Mouse (Mus musculus): Measurements from ENCODE around the gene Cyyr1. TPM values are rescaled to one million over a fixed set of nuclear protein-coding genes. Genes with fewer than 3 reads are reported as not detected.
"Not testable (repeated sequence)": the region's sequence is repeated elsewhere in the genome, so short reads cannot be mapped to it uniquely, and the experiment has no call there.

Cyyr1 gene
- polyA plus RNA-seq (2016; fragmentation: Nextera tagmentation; extraction: Ambion mirVana), result 4.1 TPM in 2 replicates

DNA sequence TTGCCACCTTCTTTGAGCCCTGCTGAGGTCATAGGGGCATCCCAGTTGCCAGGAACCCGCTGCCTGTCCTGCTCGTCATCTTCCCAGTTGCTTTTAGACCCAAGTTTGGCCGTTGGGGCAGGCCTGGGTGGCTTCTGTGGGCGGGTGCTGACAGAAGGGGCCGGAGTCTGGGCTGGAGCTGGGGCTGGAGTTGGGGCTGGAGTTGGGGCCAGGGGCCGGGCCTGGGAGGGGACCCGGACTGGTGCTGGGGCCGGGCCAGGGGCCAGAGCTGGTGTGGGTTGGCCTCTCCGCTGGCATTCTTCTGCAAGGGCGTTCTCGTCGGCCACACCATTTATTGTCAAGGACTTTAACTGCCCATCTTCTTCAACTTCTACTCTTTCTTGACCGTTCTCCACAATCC, at the start of gene Cyyr1:
Cyyr1 (minus strand) TSS at position 101 of the 400 bp plus-strand sequence.
- WGBS, result 79% methylated on average over 13 of the region's 13 CpGs
- H3K27me3 ChIP-seq; H3K4me1 ChIP-seq; H3K4me3 ChIP-seq; H3K36me3 ChIP-seq; ATAC-seq (ENCODE audit: insufficient number of reproducible peaks, insufficient read depth, low FRiP score, low TSS enrichment); H3K4me2 ChIP-seq (replicated peaks); H3K9ac ChIP-seq; H3K9me3 ChIP-seq; H3K27ac ChIP-seq: not testable (repeated sequence)

DNA sequence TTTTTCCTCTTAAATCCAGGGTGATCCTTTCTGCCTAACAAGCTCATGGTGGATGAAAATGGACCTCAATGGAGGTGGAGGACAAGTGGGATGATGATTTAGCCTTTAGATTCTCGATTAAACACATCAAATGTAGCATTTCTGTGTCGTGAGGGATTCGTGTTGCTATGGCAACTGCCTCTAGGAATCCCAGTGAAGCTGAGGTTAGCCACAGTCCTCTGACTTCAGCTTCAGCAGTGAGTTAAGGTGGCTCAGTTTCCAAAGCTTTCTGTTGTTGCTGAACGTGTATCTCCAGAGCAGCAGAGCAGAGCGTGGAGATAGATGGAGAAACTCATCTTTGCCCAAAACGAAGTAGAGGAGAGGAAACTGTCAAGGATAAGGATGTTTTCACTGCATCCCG, 35.6 kb upstream of the Cyyr1 start:
- Histone ChIP-seq H3K4me3 (no peak overlapping the region), H3K9me3 (no peaks in the 10 kb centered on the region), H3K9ac (no peak overlapping the region), H3K4me1 (no peaks in the 10 kb centered on the region), H3K27ac (no peak overlapping the region), H3K36me3 (no peaks in the 10 kb centered on the region), H3K27me3 (no peaks in the 10 kb centered on the region), H3K4me2 (replicated peaks) (no peak overlapping the region)
- ATAC-seq (ENCODE audit: insufficient number of reproducible peaks, insufficient read depth, low FRiP score, low TSS enrichment), result no peak
- WGBS, result 70% methylated on average over 7 of the region's 7 CpGs

DNA sequence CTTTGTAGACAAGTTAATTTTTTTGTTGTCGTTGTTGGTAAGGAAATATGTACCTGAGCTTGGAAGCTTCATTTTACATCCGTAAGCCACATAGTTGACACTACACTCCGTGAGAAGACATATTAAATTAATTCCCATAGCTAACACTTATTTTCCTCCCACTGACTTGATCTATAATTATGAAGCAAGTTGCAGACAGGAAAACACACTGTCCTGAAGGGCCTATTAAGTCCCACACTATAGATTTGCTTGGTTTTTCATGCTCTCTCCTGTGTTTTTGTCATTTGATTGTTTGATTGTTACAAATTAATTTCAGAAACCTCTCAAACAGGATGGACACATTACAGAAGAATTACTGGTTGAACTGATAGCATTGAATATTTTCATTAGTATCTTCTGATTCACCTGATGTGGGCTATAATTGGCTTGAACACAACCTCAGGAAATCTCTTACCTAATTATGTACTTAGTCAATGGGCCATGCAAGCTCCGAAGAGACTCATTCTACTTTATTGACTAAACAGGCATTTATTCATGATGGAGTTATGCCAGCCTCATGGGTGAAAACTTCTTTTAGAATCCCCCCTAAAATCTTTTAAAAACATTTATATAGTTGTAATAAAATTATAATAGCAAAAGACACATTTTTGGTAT, 34.5 kb upstream of the Cyyr1 start:
- H3K27ac ChIP-seq, result no peak overlapping the region
- no peaks in the 10 kb centered on the region for H3K9me3 ChIP-seq
- WGBS, result 85% methylated on average over 4 of the region's 4 CpGs
- H3K4me2 ChIP-seq (replicated peaks), result no peak overlapping the region
- H3K27me3 ChIP-seq, result no peaks in the 10 kb centered on the region
- H3K36me3 ChIP-seq, result no peaks in the 10 kb centered on the region
- no peak for ATAC-seq (ENCODE audit: insufficient number of reproducible peaks, insufficient read depth, low FRiP score, low TSS enrichment)
- H3K4me1 ChIP-seq, result no peaks in the 10 kb centered on the region
- H3K9ac ChIP-seq, result no peak overlapping the region
- H3K4me3 ChIP-seq, result no peak overlapping the region

DNA sequence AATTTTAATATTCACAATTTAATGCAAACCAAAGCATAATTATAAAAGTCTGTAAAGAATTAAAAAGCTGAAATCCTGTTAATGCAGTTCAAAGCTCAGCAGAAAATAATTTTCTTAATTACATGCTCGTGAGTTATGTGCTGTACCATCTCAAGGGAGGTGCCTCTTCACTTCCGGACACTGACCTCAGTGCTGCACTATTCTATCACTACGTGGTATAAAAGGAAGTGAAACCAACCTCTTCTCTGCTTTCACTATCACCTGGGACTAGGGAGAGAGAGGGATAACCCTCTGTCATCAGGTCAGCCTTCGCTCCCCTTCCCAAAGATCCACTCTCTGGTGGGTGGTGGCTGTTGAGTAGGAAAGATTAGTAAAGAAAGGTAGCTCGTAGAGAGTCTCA, 13.3 kb upstream of the Cyyr1 start:
- WGBS, result 70% methylated on average over 5 of the region's 5 CpGs
- no peaks in the 10 kb centered on the region for H3K4me1 ChIP-seq
- H3K27me3 ChIP-seq, result no peaks in the 10 kb centered on the region

DNA sequence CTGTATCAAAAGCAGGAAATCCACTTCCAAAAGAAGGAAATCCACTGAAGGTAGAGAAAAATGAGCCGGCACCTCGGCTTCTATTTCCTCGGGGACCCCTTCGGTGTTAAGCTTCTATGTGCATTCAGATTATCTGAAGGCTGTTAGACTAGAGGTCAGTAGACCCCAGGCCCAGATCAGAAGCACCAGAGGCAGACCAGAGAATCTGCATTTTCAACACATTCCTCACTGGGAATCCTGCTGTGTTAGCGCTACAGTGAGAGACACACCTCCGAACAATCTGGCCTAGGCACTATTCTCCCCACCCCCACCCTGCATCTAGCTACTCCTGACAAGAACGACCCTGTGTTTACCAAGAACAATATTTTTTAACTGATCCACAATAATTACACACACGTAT, 641 bp upstream of the Cyyr1 start:
- Histone ChIP-seq H3K4me3 (no peak overlapping the region), H3K36me3 (no peaks in the 10 kb centered on the region), H3K9ac (no peak overlapping the region), H3K27me3 (no peaks in the 10 kb centered on the region), H3K9me3 (no peaks in the 10 kb centered on the region), H3K27ac (no peak overlapping the region), H3K4me2 (replicated peaks) (no peak overlapping the region), H3K4me1 (peaks cover 7% of the 10 kb centered on the region; the same call in 1 of the 2 replicates)
- ATAC-seq (ENCODE audit: insufficient number of reproducible peaks, insufficient read depth, low FRiP score, low TSS enrichment), result no peak
- 46% methylated on average over 8 of the region's 8 CpGs for WGBS

More for the DNA sequence above, 13.3 kb upstream of the Cyyr1 start:
- Histone ChIP-seq H3K27ac (no peak overlapping the region), H3K36me3 (no peaks in the 10 kb centered on the region), H3K9me3 (no peaks in the 10 kb centered on the region), H3K9ac (no peak overlapping the region), H3K4me3 (no peak overlapping the region), H3K4me2 (replicated peaks) (no peak overlapping the region)
- ATAC-seq (ENCODE audit: insufficient number of reproducible peaks, insufficient read depth, low FRiP score, low TSS enrichment), result no peak

DNA sequence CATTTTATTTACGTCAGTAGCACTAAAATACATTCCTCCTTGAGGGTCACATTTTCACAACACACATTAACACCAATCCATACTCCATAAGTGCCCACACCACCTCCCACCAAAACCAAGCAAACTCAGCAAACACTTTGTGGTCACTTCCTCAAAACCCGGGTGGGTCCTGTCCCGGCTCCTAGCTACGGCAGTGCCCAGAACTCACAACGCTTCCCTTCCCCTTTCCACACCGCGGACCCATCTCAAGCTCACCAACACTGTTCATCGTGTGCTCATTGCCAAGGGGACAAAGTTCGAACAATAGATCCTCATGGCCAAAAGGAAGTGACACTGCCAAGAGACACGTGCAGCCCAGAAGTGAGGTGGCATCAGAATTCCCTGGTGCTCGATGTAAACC, 1.2 kb downstream of the Cyyr1 start:
- H3K4me2 ChIP-seq (replicated peaks); ATAC-seq (ENCODE audit: insufficient number of reproducible peaks, insufficient read depth, low FRiP score, low TSS enrichment); H3K27me3 ChIP-seq; H3K27ac ChIP-seq; H3K36me3 ChIP-seq; H3K4me3 ChIP-seq; H3K4me1 ChIP-seq; H3K9me3 ChIP-seq; H3K9ac ChIP-seq: not testable (repeated sequence)
- WGBS, result 88% methylated on average over 1 of the region's 11 CpGs

DNA sequence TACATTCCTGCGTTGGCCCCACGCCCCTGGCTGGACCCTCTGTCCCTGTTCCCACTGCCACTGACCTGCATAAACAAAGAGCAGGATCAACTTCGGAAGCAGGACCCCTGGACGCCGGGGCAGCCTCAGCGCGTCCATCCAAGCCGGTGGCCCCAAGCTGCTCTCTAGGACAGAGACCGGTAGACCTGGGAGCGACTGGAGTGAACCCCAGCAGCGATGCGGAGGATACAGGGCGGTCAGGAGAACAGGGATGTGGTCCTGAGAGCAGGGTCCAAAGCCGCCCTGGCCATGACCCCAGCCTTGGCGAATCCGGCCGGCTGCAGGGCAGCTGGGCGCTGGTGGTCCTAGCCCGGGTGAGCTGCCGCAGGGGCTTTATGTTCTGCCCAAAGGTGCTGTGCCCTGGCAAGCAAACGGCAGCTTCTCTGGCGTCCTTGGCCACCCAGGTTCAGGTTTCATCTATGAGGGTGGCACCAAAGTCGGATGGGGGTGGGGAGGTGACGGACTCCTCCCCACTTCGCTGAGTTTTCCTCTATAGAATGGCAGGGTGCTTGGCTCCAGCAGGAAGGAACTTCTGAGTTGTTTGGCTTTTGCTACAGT, 3.1 kb downstream of the Cyyr1 start:
- Histone ChIP-seq H3K4me2 (replicated peaks) (peak overlapping the region; percentile 77), H3K4me3 (peak overlapping the region; percentile 45), H3K4me1 (peaks cover 7% of the 10 kb centered on the region; the same call in 1 of the 2 replicates), H3K27me3 (no peaks in the 10 kb centered on the region), H3K9ac (peak overlapping the region; percentile 52), H3K36me3 (no peaks in the 10 kb centered on the region), H3K27ac (peak overlapping the region; percentile 13; the same call in 1 of the 2 replicates), H3K9me3 (no peaks in the 10 kb centered on the region)
- peak; percentile 74; the same call in 1 of the 2 replicates for ATAC-seq (ENCODE audit: insufficient number of reproducible peaks, insufficient read depth, low FRiP score, low TSS enrichment)
- under 1% methylated on average over 25 of the region's 25 CpGs for WGBS

DNA sequence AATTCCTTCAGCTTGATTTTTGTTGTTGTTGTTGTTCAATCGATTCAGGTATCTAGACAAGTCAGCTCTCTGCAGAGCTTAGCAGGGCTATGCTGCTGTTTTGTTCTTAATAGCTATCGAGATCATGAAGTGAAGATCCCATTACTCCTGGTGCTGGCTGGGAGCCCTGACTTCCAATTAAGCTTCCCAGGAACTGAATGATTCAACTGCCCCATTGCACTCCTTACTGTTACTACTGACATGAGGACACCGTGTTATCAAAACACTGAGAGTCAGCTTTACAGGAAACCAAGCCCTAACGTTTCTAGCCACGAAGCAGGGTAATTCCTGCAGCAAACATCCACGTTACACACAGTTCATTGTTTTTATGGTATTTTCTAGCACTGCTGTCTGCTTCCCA, 6.7 kb downstream of the Cyyr1 start:
- no peaks in the 10 kb centered on the region for H3K27me3 ChIP-seq
- H3K4me2 ChIP-seq (replicated peaks), result no peak overlapping the region
- H3K9me3 ChIP-seq, result no peaks in the 10 kb centered on the region
- H3K4me1 ChIP-seq, result peaks cover 7% of the 10 kb centered on the region; the same call in 1 of the 2 replicates
- H3K9ac ChIP-seq, result no peak overlapping the region
- no peak overlapping the region for H3K4me3 ChIP-seq
- 62% methylated on average over 6 of the region's 6 CpGs for WGBS
- H3K36me3 ChIP-seq, result no peaks in the 10 kb centered on the region
- ATAC-seq (ENCODE audit: insufficient number of reproducible peaks, insufficient read depth, low FRiP score, low TSS enrichment), result no peak
- H3K27ac ChIP-seq, result no peak overlapping the region

DNA sequence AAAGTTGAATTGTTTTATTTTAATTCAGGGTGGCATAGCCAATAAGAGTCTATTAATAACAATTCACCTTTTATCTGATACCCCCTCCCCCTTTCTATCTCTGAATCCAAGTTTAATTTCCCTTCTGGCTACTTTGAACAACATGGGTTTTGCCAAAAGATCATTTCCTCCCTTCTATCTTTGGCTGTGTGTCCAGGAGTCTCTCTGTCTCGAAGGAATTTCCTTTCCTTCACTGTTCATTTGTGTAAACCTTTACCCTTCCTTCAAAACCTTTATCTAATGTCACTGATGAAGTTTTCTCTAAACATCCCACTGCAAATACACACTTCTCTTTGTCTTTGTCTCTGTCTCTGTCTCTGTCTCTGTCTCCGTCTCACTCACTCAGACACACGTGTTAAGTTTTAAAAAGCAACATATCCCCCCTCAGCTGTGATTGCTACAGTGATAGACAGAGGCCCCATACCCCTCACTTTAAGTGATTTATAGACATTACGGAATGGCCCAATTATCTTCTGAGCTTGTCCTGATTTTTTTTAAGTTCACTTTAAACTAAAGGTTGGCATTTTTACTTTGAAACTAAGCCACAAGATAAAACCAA, 11.4 kb downstream of the Cyyr1 start:
- WGBS, result 62% methylated on average over 4 of the region's 4 CpGs
- Histone ChIP-seq H3K4me1 (no peaks in the 10 kb centered on the region), H3K9ac (no peak overlapping the region), H3K9me3 (no peaks in the 10 kb centered on the region), H3K4me2 (replicated peaks) (no peak overlapping the region), H3K27me3 (no peaks in the 10 kb centered on the region), H3K27ac (no peak overlapping the region), H3K4me3 (no peak overlapping the region), H3K36me3 (no peaks in the 10 kb centered on the region)
- no peak for ATAC-seq (ENCODE audit: insufficient number of reproducible peaks, insufficient read depth, low FRiP score, low TSS enrichment)

DNA sequence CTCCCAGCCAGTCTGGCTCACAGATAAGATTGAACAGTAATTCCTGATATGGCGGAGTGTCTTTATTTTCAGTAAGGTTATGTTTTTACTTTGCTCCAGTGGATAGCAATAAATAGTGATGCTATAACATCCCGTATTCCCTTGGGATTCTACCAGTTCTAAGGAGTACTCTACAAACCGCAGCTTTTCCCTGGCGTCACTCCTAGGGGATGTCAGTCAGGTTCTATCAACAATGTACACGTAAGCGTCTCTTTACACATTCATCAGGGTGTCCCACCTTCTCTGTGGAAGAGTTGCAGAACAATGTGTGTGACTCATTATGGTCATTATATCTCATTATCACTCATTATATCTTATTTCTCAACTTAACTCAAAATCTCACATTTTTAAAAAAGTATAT, 12.2 kb downstream of the Cyyr1 start:
- WGBS, result 94% methylated on average over 6 of the region's 6 CpGs
- no peak for ATAC-seq (ENCODE audit: insufficient number of reproducible peaks, insufficient read depth, low FRiP score, low TSS enrichment)
- no peaks in the 10 kb centered on the region for H3K36me3 ChIP-seq

DNA sequence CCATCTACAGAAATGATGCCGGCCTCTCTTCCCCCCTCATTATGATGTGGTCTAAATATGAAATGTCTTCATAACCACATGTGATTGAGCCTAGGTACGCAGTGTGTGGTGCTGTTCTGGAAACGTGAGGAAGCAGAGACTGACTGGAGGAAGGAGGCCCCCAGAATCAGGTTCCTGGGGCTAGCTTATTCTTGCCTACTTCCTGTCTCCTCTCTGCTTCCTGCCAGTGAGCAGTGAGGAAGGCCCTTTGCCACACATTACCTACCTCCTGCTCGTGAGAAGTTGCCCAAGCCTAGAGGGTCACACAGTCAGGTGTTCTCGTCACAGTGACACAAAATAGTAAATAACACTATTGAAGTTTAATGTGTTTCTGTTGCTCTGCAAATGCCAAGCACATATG, 14.8 kb downstream of the Cyyr1 start:
- no peaks in the 10 kb centered on the region for H3K36me3 ChIP-seq
- ATAC-seq (ENCODE audit: insufficient number of reproducible peaks, insufficient read depth, low FRiP score, low TSS enrichment), result no peak
- WGBS, result 65% methylated on average over 5 of the region's 5 CpGs

More for the DNA sequence above, 12.2 kb downstream of the Cyyr1 start:
- no peak overlapping the region for H3K27ac ChIP-seq
- H3K9ac ChIP-seq, result no peak overlapping the region
- no peaks in the 10 kb centered on the region for H3K4me1 ChIP-seq
- no peaks in the 10 kb centered on the region for H3K9me3 ChIP-seq
- no peaks in the 10 kb centered on the region for H3K27me3 ChIP-seq
- no peak overlapping the region for H3K4me2 ChIP-seq (replicated peaks)
- no peak overlapping the region for H3K4me3 ChIP-seq

DNA sequence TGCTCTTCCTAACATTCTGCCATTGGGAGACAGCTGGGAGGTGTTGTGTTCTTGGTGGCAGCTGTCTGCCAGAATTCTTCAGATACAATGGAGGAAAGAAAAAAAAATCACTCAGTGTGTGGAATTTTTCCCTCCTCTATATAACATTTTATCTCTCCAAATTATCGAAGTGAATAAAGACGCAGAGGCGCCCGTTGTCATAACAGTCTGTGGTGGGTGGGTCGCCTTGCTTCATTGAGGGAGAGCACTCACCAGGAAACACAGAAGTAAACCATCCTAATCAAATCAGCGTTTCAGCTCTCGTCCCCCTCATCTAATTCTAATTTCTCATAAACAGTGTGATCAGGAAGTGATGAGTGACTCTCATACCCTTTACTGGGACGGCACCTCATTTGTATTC, 17.1 kb downstream of the Cyyr1 start:
- H3K36me3 ChIP-seq, result no peaks in the 10 kb centered on the region
- H3K27me3 ChIP-seq, result no peaks in the 10 kb centered on the region
- no peaks in the 10 kb centered on the region for H3K4me1 ChIP-seq
- H3K27ac ChIP-seq, result no peak overlapping the region
- H3K4me3 ChIP-seq, result no peak overlapping the region
- H3K9me3 ChIP-seq, result no peaks in the 10 kb centered on the region
- H3K4me2 ChIP-seq (replicated peaks), result no peak overlapping the region
- 82% methylated on average over 8 of the region's 8 CpGs for WGBS
- ATAC-seq (ENCODE audit: insufficient number of reproducible peaks, insufficient read depth, low FRiP score, low TSS enrichment), result no peak
- no peak overlapping the region for H3K9ac ChIP-seq

More for the DNA sequence above, 14.8 kb downstream of the Cyyr1 start:
- Histone ChIP-seq H3K9me3 (no peaks in the 10 kb centered on the region), H3K27me3 (no peaks in the 10 kb centered on the region), H3K4me1 (no peaks in the 10 kb centered on the region), H3K4me3 (no peak overlapping the region), H3K9ac (no peak overlapping the region), H3K27ac (no peak overlapping the region), H3K4me2 (replicated peaks) (no peak overlapping the region)

All from embryonic facial prominence, embryonic 12.5 days (tissue).